Mouse (Mus musculus) kidney, adult 2 months (tissue): ENCODE results near the gene Hist1h3c.

Source experiments
- CTCF ChIP-seq: fragments of 200-500 bp; conservative IDR thresholded peaks from 2 replicates; pipeline ENCODE4 v1.5.1; 2011; ENCODE audit warnings: low read depth, mild to moderate bottlenecking, control low read depth, low read length, moderate library complexity, mixed read lengths; ENCODE audit not compliant: insufficient read depth, insufficient read length
- POLR2A ChIP-seq: fragments of 200-500 bp; IDR thresholded peaks from one replicate; pipeline ENCODE4 v1.6.1; 2011; ENCODE audit warnings: low read depth, low read length, control low read depth

- no peak for TF ChIP-seq POLR2A
- no peak for TF ChIP-seq CTCF
Observed at GRCm38 (mm10) chr13:23709714-23710373, 35.6 kb downstream of the Hist1h3c start.
